Mouse (Mus musculus): ENCODE results near the gene Limk2. TPM values are rescaled to one million over a fixed set of nuclear protein-coding genes. Genes with fewer than 3 reads are reported as not detected.

Gene Limk2
- total RNA-seq, 2 experiments from 2014 or later: 123 to 126 TPM

DNA sequence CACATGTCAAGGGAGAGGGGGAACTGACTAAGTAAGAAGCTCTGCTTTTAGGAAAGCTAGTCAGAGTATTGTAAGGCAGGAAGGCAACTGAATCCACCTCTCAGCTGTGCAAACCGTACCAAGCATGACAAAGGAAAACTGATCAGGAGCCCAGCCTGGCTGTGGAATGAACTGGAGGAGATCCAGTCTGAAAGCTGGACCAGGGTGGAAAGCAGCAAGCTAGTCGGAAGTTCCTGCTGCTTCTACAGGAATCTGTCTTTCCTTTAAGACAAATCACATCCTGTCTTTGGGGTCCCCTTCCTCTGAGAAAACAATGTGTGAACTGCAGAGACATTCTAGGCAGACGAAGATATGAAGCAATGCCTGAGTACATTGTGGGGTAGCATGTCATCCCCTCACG, 9.8 kb upstream of the Limk2 start:
- intact Hi-C loops (cut with DNase I): no loop called here

DNA sequence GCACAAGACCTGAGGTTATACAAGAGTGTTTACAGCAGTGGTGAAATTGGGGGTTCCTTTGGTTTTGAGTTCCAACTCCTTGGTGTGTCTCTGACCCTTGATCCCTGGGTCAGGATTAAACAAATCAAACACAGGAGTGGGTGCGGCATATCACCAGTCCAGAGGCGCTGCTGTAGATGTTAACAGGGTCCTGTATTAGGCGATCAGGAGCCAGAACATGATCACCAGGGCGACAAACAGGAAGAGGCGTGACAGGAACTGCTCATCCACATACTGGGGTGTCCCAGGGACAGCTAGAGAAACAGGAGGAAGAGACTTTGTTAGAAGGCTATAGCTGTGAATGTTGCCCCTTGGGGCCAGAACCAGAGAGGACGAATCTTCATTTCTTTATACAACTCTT, 8.8 kb upstream of the Limk2 start:
- no peak for DNase-seq (ENCODE audit: extremely low spot score in 1 of 2, low spot score in 2 of 2)

More for the DNA sequence above, 9.8 kb upstream of the Limk2 start:
- no peak for DNase-seq (ENCODE audit: extremely low spot score in 1 of 2, low spot score in 2 of 2)

DNA sequence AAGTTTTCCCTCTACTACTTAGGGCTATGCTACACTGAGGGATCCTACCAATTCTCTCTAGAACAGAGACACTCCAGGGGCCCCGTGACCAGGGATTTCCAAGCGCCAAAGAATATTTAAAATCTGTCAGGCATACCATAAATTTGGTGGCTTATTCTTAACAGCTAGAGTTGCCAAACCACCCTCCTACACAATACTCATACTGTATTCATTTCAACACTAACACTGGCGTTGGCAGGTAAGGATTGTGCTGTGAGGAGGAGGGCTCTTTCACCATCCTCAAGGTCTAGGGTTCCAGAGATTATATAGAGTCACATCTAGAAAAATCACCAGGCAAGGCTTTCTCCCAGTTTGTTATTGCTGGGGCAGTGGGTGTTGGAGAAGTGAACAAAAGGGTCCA, 7.4 kb upstream of the Limk2 start:
- intact Hi-C loops (cut with DNase I): no loop called here
- DNase-seq (ENCODE audit: extremely low spot score in 1 of 2, low spot score in 2 of 2): no peak

More for the DNA sequence above, 8.8 kb upstream of the Limk2 start:
- intact Hi-C loops (cut with DNase I): no loop called here

DNA sequence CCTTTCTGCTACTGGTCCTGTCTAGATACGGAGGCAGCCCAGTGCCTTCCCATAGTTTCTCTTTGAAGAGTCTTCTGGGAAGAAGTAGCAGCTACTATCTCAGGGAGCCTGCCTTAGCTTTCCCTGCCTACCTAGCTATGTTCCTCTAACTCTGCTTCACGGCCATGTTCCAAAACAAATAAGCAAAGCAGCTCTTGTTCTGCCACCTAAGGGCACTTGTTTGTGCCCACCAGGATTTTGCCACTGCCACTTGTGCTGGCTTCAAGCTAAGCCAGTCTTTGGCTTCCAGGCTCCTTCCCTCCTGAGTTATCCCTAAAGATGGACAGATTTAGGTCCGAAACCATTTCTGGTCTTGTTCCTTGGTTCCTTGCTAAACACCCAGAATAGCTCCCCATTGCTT, 3.1 kb upstream of the Limk2 start:
- intact Hi-C loops (cut with DNase I): no loop called here

DNA sequence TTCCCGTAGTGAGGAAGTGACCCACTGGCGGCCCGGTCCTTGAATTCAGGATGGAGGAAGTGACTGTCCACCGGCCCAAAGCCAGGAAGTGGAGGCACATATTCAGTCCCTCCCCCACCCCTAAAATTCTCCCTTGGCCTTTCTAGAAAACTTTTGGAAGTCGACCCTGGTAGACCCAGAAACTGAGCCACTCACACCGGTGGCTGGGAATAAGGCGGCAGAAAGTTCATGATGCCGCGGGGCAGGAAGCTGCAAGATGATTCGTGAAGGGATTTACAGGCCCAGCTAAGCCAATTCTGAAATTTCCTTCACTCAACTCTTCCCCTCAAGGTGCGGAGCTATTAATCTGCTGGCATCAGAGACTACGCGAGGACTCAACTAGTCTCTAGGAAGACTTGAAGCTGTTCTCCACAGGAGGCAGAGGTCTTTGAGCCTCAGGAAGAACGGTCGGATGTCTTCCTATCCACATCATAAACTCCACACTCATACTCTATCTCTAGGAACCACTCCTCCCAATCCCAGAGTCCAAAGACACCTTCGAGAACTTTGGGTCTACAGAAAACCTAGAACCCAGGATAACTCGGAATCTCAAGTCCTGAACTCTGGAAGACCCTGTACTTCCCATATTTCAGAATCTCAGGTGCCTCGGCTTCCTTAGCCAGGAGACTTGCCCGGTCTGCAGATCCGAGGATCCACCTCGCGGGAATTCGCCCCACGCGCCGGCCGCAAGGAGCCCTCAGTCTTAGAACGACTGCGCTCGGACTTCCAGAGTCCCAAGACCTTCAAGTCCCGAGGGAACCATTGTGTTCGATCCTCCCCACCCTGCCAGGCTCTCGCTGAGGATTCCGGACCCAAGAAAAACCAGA, 625 bp downstream of the Limk2 start:
- intact Hi-C loops (cut with DNase I): no loop called here

More for the DNA sequence above, 3.1 kb upstream of the Limk2 start:
- DNase-seq (ENCODE audit: extremely low spot score in 1 of 2, low spot score in 2 of 2): no peak

DNA sequence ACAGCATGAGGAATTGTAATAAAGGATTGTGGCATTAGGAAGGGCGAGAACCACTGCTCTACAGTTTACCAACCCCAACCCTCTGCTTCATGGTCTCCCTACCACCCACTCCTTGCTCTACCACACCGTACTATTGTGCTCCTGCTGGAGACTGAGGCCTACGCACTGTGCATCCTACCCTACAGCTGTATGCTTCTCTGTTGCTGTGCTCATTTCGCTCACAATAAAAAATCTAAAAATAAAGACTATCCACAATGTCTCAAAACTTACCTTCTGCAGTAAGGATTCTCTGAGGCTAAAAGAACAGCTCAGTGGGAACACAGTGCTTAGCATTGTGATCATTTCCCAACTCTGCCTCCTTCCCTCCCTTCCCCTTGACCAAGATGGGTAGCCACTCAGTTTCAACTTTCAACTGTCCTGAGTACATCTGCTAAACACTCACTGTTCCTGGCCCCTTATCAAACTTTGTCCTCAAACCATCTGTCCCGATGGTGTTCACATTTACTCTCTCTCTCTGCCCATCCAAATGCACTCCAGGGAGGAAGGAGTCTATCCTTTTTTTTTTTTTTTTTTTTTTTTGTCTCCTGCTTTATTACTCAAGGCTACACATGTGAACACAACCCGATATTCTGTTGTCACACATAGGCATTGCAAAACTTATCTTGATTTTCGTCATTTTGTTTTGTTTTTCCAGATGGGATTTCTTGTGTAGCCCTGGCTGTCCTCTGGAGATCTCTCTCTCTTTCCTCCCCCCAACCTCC, 4.5 kb downstream of the Limk2 start:
- DNase-seq (ENCODE audit: extremely low spot score in 1 of 2, low spot score in 2 of 2): no peak
- intact Hi-C loops (cut with DNase I): no loop called here

More for the DNA sequence above, 625 bp downstream of the Limk2 start:
- DNase-seq (ENCODE audit: extremely low spot score in 1 of 2, low spot score in 2 of 2): peak in 1 of 2 experiments; percentile 46

DNA sequence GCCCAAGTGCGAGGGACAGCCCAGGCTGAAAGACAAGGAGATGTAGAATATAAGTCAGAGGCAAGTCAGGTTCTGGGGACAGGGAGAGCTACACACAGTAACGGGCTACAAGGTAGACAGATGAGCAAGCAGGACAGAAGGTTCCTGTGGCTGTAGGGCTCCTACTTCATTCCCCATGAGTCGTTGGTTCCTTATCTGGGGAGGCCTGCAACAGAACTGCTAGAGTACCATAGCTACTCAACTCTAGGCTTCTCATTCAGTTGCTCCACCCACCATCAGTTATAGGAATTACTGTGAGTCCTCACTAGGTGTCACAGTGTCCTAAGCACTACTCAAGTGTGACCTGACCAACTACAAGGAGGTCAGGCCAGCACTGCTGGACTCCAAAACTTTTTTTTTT, 6.0 kb downstream of the Limk2 start:
- intact Hi-C loops (cut with DNase I): no loop called here

DNA sequence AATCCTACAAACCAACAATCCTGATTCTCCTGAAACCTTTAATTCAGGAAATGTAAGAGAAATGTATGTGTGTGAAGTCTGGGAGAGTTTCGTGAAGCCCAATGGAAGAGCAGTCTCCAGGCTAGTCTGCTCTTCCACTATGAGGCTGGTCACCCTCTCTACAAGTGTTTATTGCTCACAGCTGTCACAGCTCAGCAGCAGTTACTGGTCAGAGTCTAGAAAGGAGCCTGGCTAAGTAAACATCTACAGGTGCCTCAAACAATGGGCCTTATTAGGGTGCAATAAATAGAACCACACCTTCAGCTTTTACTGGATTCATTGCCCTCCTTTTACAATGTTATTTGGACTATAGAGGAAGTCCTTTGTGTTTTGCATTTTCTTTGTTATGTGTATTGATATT, 10.7 kb downstream of the Limk2 start:
- intact Hi-C loops (cut with DNase I): loop anchor here (10.0 kb wide), 1 partner anchor 116 kb away; the partner anchor contains the start of gene Selenom
- no peak for DNase-seq (ENCODE audit: extremely low spot score in 1 of 2, low spot score in 2 of 2)

More for the DNA sequence above, 6.0 kb downstream of the Limk2 start:
- no peak for DNase-seq (ENCODE audit: extremely low spot score in 1 of 2, low spot score in 2 of 2)

DNA sequence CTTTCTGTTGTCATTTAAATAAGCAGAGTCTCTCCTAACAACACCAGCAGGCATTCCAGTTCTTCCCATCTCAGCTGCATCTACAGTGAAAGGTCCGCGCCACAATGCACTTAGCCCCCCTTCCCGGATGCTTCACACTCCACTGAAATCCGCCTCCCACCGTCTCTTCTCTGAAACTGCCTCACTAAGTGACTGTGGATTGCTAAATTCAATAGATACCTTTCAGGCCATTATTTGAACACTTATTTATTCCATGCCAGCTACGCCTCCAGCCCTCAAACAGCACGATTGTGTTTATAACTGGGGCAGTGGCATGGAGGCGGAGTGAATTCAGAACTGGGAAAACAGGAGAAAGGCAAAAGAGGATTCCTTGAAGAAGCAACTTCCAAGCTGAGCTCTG, 12.4 kb downstream of the Limk2 start:
- no peak for DNase-seq (ENCODE audit: extremely low spot score in 1 of 2, low spot score in 2 of 2)
- intact Hi-C loops (cut with DNase I): loop anchor here (10.0 kb wide), 1 partner anchor 118 kb away; the partner anchor contains the start of gene Selenom

DNA sequence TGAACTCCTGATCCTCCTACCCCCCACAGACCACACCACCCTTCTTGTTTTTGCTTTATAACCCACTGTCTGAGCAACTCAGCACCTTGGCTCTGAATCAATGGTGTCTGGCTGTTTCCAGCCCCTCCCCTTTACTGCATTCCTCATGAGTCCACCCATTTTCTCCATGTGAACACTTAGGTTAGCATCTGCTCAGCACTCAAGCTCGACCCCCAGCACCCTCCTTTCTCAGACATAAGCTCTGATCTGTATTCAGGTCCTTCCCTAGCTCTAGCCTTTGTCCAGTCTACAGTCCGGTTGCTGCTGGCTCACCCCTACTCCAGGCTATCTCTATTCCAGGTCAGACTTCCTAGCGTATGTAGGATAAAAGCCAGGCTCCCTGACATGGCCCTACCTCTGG, 12.9 kb downstream of the Limk2 start:
- intact Hi-C loops (cut with DNase I): loop anchor here (10.0 kb wide), 1 partner anchor 119 kb away; the partner anchor contains the start of gene Selenom
- DNase-seq (ENCODE audit: extremely low spot score in 1 of 2, low spot score in 2 of 2): no peak

DNA sequence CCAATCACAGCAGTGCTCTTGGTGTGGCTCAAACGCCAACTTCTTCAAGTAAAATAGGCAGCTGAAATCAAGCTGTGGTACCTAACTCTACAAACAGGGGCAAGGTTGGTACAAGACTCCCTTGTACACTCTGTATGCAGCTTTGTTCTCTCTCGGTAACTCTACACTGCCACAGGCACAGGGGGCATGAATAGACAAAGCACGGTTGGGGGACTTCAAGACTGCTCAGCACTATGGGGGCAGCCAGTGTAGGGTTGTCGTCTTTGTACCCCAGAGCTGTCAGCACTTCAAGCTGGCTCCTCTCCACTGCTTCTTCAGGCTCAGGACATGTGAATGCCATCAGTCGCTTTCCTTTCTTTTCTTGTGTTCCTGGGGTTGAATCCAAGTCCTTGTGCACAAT, 14.5 kb downstream of the Limk2 start:
- intact Hi-C loops (cut with DNase I): loop anchor here (10.0 kb wide), 1 partner anchor 120 kb away; the partner anchor contains the start of gene Selenom
- no peak for DNase-seq (ENCODE audit: extremely low spot score in 1 of 2, low spot score in 2 of 2)

DNA sequence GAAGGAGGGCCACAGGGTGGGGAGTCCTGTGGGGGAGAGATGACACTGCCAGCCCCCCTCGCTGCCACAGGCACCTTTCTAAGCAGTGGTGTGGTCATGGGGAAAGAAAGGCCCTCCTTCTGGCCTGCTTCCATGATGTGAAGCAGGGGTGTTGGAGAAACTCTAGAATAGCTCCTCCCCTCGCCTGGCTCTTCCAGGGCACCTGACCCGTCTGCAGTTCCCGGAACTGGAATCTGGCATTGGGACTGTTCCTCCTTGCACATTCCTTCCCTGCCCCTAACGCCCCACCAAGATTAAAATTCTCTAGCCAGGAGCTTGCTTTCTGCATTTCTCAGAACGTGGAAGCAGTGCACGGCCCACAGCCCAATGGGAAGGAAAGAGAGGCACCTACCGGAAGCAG, 16.5 kb downstream of the Limk2 start:
- intact Hi-C loops (cut with DNase I): loop anchor here (10.0 kb wide), 1 partner anchor 122 kb away; the partner anchor contains the start of gene Selenom
- no peak for DNase-seq (ENCODE audit: extremely low spot score in 1 of 2, low spot score in 2 of 2)

DNA sequence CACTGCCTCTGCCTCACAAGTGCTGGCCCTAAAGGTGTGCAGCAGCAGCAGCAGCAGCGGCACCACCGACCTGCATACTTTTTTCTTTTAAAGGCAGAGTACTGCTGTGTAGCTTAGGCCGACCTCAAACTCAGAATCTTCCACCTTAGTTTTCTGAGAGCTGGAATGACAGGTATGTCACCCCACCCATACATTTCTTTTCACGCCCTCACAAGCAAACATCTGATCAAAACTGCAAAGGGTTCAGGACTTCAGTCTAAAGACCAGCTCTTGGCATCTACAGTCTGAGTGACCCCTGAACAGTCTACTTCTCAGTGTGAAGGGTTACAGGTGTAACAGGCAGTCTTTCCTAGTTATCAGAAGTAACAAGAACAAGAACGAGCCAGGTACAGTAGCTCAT, 18.2 kb downstream of the Limk2 start:
- intact Hi-C loops (cut with DNase I): loop anchor here (10.0 kb wide), 1 partner anchor 124 kb away; the partner anchor contains the start of gene Selenom
- no peak for DNase-seq (ENCODE audit: extremely low spot score in 1 of 2, low spot score in 2 of 2)

DNA sequence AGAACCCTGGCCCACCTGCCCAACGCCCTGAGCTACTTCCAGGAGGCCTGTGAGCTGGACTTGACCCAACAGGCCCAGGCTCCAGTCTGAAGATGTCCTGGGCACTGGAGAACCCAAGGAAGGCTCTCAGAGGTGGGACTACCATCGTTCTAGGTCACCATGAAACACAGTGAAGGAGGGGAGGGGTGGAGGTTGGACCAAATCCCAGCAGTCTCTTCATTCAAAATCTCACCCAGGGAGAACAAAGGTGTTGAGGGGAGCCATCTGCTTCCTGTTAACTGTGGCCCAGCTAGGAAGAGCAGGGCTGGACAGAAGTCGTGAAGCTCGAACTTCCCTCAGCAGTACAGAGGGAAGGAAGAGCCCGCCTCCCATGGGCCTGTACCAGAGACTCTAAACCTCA, 19.0 kb downstream of the Limk2 start:
- intact Hi-C loops (cut with DNase I): loop anchor here (10.0 kb wide), 2 partner anchors 125 to 245 kb away; partner anchors contain the start of gene Selenom
- peak in 1 of 2 experiments; percentile 43 for DNase-seq (ENCODE audit: extremely low spot score in 1 of 2, low spot score in 2 of 2)

DNA sequence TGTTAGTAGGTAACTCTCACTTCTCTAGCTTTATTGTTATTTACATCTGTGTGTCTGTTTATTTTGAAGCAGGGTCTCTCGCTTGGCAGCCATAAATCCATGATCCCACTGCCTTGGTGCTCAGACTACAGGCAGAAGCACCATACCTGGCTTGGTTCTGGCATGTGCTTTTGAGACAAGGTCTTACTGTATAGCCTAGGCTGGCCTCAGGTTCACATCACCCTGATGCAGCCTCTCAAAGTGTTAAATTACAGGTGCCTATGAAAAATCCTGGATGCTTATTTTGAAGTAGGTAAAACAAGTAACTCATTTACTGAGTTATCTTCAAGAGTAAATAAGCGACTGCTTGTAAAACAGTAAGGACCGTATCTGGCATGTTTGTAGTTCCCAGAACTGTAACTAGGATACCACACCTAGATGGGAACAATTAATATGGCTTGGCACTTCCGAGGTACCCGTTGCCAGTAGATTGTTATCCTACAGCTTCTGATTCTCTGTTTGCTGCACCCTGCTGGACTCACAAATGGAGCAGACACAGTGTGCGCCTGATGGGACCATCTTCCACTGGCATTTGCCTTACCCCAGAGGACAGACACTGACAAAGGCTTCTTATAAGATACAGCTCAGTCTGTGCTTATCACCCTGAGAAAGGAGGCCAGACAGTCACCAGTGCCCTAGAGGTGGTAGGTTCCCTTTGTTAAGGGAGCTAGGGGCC, 21.4 kb downstream of the Limk2 start:
- DNase-seq (ENCODE audit: extremely low spot score in 1 of 2, low spot score in 2 of 2): no peak
- intact Hi-C loops (cut with DNase I): loop anchor here (10.0 kb wide), 1 partner anchor 247 kb away; no protein-coding TSS in a partner anchor

DNA sequence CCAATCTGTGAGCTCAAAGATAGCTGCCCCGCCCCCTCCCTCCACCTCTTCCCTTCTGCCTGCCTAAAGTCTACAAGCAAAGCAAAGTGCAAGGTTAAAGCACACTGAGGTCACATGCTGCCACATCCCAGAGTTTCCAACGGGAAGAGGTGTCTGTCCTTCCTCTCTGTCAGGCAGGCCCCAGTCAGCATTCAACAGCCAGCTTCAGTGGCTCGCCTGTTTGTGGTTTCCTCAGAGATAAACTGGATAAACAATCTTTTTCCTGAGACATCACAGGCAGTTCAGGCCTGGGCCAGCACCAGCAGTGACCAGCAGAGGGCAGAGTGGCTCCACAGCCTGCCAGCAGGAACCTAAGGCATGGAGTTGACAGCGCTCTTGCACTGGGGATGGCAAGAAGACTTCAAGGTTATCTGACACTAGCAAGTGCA, 22.0 kb downstream of the Limk2 start:
- intact Hi-C loops (cut with DNase I): loop anchor here (10.0 kb wide), 1 partner anchor 248 kb away; no protein-coding TSS in a partner anchor
- DNase-seq (ENCODE audit: extremely low spot score in 1 of 2, low spot score in 2 of 2): peak; percentile 75 to 88

DNA sequence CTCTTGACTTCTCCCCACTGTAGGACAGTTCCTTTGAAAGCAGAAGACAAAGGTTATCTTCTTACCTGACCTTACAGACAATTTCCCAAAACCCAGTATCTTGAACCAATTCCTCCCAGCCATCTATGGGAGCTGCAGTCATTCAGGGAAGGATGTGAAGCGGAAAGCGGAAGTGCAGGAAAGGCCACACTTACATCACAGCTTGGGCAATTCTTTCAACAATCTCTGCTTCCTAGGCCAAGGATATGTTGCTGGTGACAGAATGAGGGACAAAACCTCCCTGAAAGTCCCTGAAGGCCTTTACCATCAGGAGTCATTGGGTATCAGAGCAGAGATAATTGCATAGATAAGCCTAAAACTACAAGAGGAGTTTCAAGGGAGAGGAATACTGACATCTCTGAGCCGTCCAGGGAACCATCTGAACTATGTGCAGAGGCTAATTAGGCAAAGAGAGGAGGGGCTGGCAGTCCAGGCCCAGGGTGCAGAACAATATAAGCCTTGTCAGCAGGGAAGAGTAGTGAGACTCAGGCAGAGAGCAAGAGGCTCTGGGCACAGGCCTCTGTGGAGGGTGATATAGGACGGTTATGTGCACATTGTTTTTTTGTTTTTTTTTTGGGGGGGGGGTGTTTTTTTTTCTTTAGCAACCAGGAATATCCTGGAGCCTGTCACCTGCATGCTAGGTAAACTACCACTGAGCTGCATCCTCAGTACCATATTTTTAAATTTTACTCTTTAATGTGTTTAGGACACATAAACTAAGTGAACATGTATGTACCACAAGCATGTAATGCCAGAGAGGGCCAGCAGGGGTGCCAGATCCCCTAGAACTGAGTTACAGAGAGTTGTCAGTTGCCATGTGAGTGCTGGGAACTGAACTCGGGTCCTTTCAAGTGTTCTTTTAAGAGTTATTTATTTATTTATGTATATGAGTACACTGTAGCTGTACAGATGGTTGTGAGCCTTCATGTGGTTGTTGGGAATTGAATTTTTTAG, 26.1 kb downstream of the Limk2 start:
- no peak for DNase-seq (ENCODE audit: extremely low spot score in 1 of 2, low spot score in 2 of 2)
- intact Hi-C loops (cut with DNase I): loop anchor here (10.0 kb wide), 1 partner anchor 252 kb away; no protein-coding TSS in a partner anchor
